ENCODE assay signal across 22 mouse cellular contexts in the genomic region with DNA sequence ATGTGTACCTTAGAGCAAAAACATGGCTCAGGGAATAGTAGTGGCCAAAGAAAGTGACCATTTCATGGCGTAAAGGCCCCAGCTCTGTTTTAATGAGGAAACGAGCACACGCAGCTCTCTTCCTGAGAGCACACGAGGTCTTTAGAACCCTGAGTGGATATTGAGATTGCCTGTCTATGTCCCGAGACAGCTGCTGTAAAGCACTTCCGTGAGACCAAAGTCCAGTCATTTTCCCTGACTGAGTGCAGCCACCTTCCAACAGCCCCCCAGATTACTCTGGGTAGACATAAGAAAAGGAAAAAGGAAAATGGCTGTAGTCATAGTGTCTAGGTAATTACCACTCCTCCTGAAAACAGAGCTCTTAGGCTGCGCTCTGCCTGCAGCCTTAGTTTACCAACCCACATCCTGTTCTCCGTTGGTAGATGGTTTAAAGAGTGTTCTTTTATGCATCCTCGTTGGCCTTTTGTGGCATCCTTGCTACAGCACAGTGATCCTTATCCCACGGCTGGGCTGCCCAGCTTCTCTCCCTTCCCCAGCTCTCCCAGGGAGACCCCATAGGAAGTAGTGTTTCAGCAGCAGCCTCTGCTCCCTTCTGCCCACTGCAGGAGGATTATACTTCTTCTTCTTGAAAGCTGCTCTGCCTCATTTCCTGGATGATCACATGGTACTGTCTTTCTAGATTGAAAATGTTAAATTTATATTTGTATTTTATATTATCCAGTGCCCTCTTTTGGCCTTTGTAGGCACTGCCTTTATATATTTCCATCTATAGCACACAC. TPM values are rescaled to one million over a fixed set of nuclear protein-coding genes. Genes with fewer than 3 reads are reported as not detected.
DNase-seq lines count a peak whose midpoint lies in the region; ATAC-seq lines count a peak whose summit lies in the region.
"Had no signal": no experiment of that assay in that cellular context is flagged by ENCODE, and none has a peak within 500 bp of the region (broad histone marks: within the 10 kb centered on the region; RNA-seq: fewer than 3 reads in every experiment).

No protein-coding gene starts in this region.

- WGBS in midbrain, embryonic 11.5 days: 87% methylated on average over 10 of the region's 10 CpGs
- 88% methylated on average over 10 of the region's 10 CpGs for WGBS in midbrain, embryonic 16.5 days

- H3K27me3 ChIP-seq in midbrain, embryonic 11.5 days (ENCODE audit: control insufficient read depth, insufficient read depth, low read length): no peaks in the 10 kb centered on the region
- H3K27me3 ChIP-seq in midbrain, embryonic 16.5 days (ENCODE audit: control insufficient read depth, insufficient read depth, low read depth, low read length): no peaks in the 10 kb centered on the region
- H3K27me3 ChIP-seq: liver, embryonic 12.5 days; lung, embryonic 15.5 days had no signal

- no peak overlapping the region for H3K4me2 ChIP-seq in midbrain, embryonic 11.5 days
- no peak overlapping the region for H3K4me2 ChIP-seq in midbrain, embryonic 16.5 days (ENCODE audit: low read length)
- H3K4me2 ChIP-seq: liver, embryonic 12.5 days; lung, embryonic 15.5 days had no signal

- H3K36me3 ChIP-seq in midbrain, embryonic 11.5 days (ENCODE audit: control insufficient read depth, insufficient read depth, low read length): no peaks in the 10 kb centered on the region
- no peaks in the 10 kb centered on the region for H3K36me3 ChIP-seq in midbrain, embryonic 16.5 days (ENCODE audit: control insufficient read depth, insufficient read depth, low read length)

- H3K27ac ChIP-seq in midbrain, embryonic 11.5 days (ENCODE audit: low read depth, low read length): no peak overlapping the region
- H3K27ac ChIP-seq in midbrain, embryonic 16.5 days (ENCODE audit: low read length): no peak overlapping the region
- H3K27ac ChIP-seq: left cerebral cortex, adult 2 months; liver, embryonic 12.5 days; lung, embryonic 15.5 days; macrophage had no signal

- peak; percentile 70 for DNase-seq in midbrain, embryonic 11.5 days (ENCODE audit: low spot score, missing footprints)
- peak; percentile 43 for DNase-seq in T-cell, adult 2 months (ENCODE audit: low spot score)
- no peak for DNase-seq in testis, postnatal 10 days (ENCODE audit: low spot score)
- no peak for DNase-seq in retina, postnatal 1 day
- no peak for DNase-seq in right cerebral cortex, postnatal 4 days
- DNase-seq: adrenal gland, postnatal 36 days; B cell, adult 2 months; cerebellum, adult 8-10 months; forebrain, postnatal 0 days; heart, adult 18-20 months; midbrain, embryonic 14.5 days had no signal

- no peak for ATAC-seq in midbrain, embryonic 11.5 days (ENCODE audit: low FRiP score)
- no peak for ATAC-seq in midbrain, embryonic 16.5 days
- peak; percentile 37 for ATAC-seq in megakaryocyte progenitor cell, adult 5-6 weeks (replicated peaks; ENCODE audit: poor library complexity)
- ATAC-seq: forebrain, postnatal 0 days; liver, embryonic 12.5 days had no signal

- H3K4me3 ChIP-seq in midbrain, embryonic 11.5 days (ENCODE audit: low read depth, low read length): no peak overlapping the region
- H3K4me3 ChIP-seq in midbrain, embryonic 16.5 days (ENCODE audit: low read depth, low read length): no peak overlapping the region
- H3K4me3 ChIP-seq: left cerebral cortex, adult 2 months; liver, embryonic 12.5 days; lung, embryonic 15.5 days had no signal

- H3K4me1 ChIP-seq in midbrain, embryonic 11.5 days (ENCODE audit: control insufficient read depth, insufficient read depth, low read length): no peaks in the 10 kb centered on the region
- H3K4me1 ChIP-seq in midbrain, embryonic 16.5 days (ENCODE audit: control insufficient read depth, insufficient read depth, low read length): no peaks in the 10 kb centered on the region
- H3K4me1 ChIP-seq: liver, embryonic 12.5 days; lung, embryonic 15.5 days had no signal

- no peaks in the 10 kb centered on the region for H3K9me3 ChIP-seq in midbrain, embryonic 11.5 days (ENCODE audit: control insufficient read depth, low read length)
- H3K9me3 ChIP-seq in midbrain, embryonic 16.5 days (replicated peaks; ENCODE audit: control insufficient read depth, low read length, poor library complexity, severe bottlenecking): no peaks in the 10 kb centered on the region
- H3K9me3 ChIP-seq: liver, embryonic 12.5 days; lung, embryonic 15.5 days had no signal

- H3K9ac ChIP-seq in midbrain, embryonic 11.5 days (ENCODE audit: low read length): no peak overlapping the region
- H3K9ac ChIP-seq in midbrain, embryonic 16.5 days (ENCODE audit: low read depth, low read length): no peak overlapping the region
- H3K9ac ChIP-seq: forebrain, postnatal 0 days; liver, embryonic 12.5 days; lung, embryonic 15.5 days had no signal

RNA-seq across cellular contexts. Expression of gene Fntb, which starts 13.1 kb away (rescaled TPM):
- 42.7 and 43.5 TPM in 2 replicates for polyA plus RNA-seq in midbrain, embryonic 11.5 days (2014; fragmentation: Nextera tagmentation; extraction: Ambion mirVana)
- 41.6 and 42.9 TPM in 2 replicates for polyA plus RNA-seq in midbrain, embryonic 16.5 days (2015; fragmentation: Nextera tagmentation; extraction: Ambion mirVana)
- total RNA-seq in megakaryocyte progenitor cell, adult 5-6 weeks (2015): 11.9 and 12.7 TPM in 2 replicates
- 5.0 and 7.3 TPM in 2 replicates for total RNA-seq in megakaryocyte progenitor cell, adult 5-6 weeks (2017)

RNA-seq across cellular contexts. Expression of gene Churc1, which starts 13.2 kb away (rescaled TPM):
- polyA plus RNA-seq in midbrain, embryonic 11.5 days (2014; fragmentation: Nextera tagmentation; extraction: Ambion mirVana): 81.9 and 86.8 TPM in 2 replicates
- polyA plus RNA-seq in midbrain, embryonic 16.5 days (2015; fragmentation: Nextera tagmentation; extraction: Ambion mirVana): 108 and 118 TPM in 2 replicates
- total RNA-seq in megakaryocyte progenitor cell, adult 5-6 weeks (2015): 57.2 and 68.0 TPM in 2 replicates
- total RNA-seq in megakaryocyte progenitor cell, adult 5-6 weeks (2017): 46.1 and 48.9 TPM in 2 replicates

RNA-seq across cellular contexts. Expression of gene Gpx2, which starts 16.9 kb away (rescaled TPM):
- not detected in 2 replicates for polyA plus RNA-seq in midbrain, embryonic 11.5 days (2014; fragmentation: Nextera tagmentation; extraction: Ambion mirVana)
- 0.11 TPM in 1 of 2 replicates, not detected in the other for polyA plus RNA-seq in midbrain, embryonic 16.5 days (2015; fragmentation: Nextera tagmentation; extraction: Ambion mirVana)
- not detected in 2 replicates for total RNA-seq in megakaryocyte progenitor cell, adult 5-6 weeks (2015)
- total RNA-seq in megakaryocyte progenitor cell, adult 5-6 weeks (2017): not detected in 2 replicates
- total RNA-seq: adrenal gland, postnatal 36 days; common myeloid progenitor, adult 5-6 weeks; forebrain, postnatal 0 days; gastrocnemius, adult 8-10 months; hematopoietic stem cell, adult 5-6 weeks had no signal
- polyA plus RNA-seq: heart, embryonic 14.5 days; liver, embryonic 12.5 days; macrophage; midbrain, embryonic 14.5 days; neural tube, embryonic 11.5 days had no signal

RNA-seq across cellular contexts. Expression of gene Rab15, which starts 44.2 kb away (rescaled TPM):
- polyA plus RNA-seq in midbrain, embryonic 11.5 days (2014; fragmentation: Nextera tagmentation; extraction: Ambion mirVana): 7.7 and 10.1 TPM in 2 replicates
- 52.1 and 53.8 TPM in 2 replicates for polyA plus RNA-seq in midbrain, embryonic 16.5 days (2015; fragmentation: Nextera tagmentation; extraction: Ambion mirVana)
- total RNA-seq in megakaryocyte progenitor cell, adult 5-6 weeks (2015): not detected in 2 replicates
- 1.1 TPM in 1 of 2 replicates, not detected in the other for total RNA-seq in megakaryocyte progenitor cell, adult 5-6 weeks (2017)
- total RNA-seq: common myeloid progenitor, adult 5-6 weeks; hematopoietic stem cell, adult 5-6 weeks had no signal

Comparison
In these comparisons a context has a peak if more than half of its experiments do, and no peak if none do; other contexts are left out.
1. DNase-seq: peak in midbrain, embryonic 11.5 days (single experiment) and T-cell, adult 2 months (single experiment); none in testis, postnatal 10 days (single experiment), retina, postnatal 1 day (single experiment) and right cerebral cortex, postnatal 4 days (single experiment).